Mouse (Mus musculus): ENCODE measurements at regions not wholly inside any gene's neighbourhood (a gene's known extent, or its start where the extent isn't known, plus 50 kb on each side); places are given as distances from the start of the nearest gene placed in this dataset.
A peak's percentile ranks its signal among the peaks of the same experiment; 100 is the strongest.

GRCm38 (mm10) chr3:78782766-78783165 lies 503.6 kb downstream of the Rapgef2 start:
- DNase-seq (ENCODE audit: low spot score in 2 of 2): no peak

- no peak for DNase-seq (ENCODE audit: low spot score in 2 of 2)
Measured at GRCm38 (mm10) chr3:78755686-78756476, 530.4 kb downstream of the Rapgef2 start.

GRCm38 (mm10) chr3:78736111-78736510 lies 550.2 kb downstream of the Rapgef2 start:
- DNase-seq (ENCODE audit: low spot score in 2 of 2): no peak

DNA sequence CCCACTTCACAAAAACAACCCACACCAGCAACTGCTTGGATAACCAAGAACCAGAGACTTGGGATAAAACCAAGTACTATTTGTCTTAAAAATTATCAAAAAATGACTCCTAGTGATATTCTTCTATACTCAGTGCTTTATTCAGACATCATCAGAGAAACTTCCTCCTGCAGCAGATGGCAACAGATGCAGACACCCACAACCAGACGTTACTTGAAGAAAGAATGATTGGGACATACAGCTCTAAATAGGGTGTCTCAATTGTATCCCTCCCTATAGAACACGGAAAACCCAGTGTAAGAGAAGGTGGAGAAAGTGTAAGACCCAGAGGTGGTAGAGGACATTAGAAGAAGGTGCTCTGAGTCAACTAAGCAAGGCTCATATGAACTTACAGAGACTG lies 569.6 kb downstream of the Rapgef2 start:
- DNase-seq (ENCODE audit: low spot score in 2 of 2): peak; percentile 20 to 25

- DNase-seq (ENCODE audit: low spot score in 2 of 2): no peak
Measured at GRCm38 (mm10) chr3:78707687-78708086, 578.6 kb downstream of the Rapgef2 start.

DNA sequence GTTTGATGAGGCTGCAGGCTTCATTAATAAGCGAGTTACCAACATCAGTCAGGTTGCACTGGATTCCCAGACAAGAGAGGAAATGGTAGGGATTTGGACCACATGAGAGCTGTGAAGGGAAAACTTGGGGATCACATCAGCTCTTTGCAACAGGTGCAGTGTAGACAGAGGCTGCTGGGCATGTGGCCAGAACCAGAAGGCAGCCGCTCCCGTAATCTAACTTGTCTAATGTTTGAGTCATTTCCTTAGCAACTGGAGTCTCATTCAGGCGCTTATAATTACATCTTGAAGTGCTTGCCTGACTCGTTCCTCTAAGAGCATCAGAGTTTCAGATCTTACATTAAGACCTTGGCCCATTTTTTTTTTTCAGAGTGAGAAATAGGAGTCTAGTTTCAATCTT lies 587.4 kb downstream of the Rapgef2 start:
- DNase-seq (ENCODE audit: low spot score in 2 of 2): peak; percentile 51 to 58

DNA sequence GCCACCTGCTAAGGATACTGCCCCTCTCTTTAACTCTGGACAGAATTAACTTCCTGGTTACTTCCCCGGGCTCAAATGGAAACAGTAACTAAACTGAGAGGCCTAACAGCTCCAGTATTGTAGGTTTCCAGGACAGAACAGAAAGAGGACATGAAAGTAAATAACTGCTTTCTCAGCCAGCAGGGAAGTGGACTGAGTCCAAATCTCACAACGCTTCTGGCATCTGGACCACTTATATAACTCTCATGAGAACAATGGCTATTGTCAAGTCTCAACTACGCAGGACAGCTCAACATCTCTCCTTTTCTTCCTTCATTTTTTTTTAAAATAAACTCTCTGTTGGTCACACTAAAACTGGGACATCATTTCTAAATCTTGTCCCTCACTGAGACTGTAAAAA lies 594.8 kb downstream of the Rapgef2 start:
- peak; percentile 17 to 27 for DNase-seq (ENCODE audit: low spot score in 2 of 2)

GRCm38 (mm10) chr3:78677656-78678055 lies 608.7 kb downstream of the Rapgef2 start:
- DNase-seq (ENCODE audit: low spot score in 2 of 2): no peak

DNA sequence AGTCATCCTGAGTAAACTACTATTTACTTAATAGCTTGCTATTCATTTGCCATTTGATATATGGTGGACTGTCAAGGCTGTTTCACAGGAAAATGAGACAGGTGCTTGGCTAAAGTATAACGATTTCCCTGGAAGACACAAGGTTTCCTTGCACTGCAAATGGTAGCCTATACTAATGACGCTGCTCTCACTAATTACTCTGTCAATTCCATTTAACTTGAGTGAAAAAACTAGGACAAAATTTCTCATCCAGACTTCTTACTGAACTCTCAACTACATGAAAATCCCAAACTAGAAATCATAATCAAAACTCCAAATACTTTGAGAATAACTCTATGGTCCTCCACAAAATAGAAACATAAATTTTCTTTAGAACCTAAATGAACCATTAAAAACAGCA lies 609.5 kb downstream of the Rapgef2 start:
- no peak for DNase-seq (ENCODE audit: low spot score in 2 of 2)

GRCm38 (mm10) chr3:78674529-78675187 lies 611.7 kb downstream of the Rapgef2 start:
- no peak for DNase-seq (ENCODE audit: low spot score in 2 of 2)

GRCm38 (mm10) chr3:78668050-78668449 lies 618.3 kb downstream of the Rapgef2 start:
- DNase-seq (ENCODE audit: low spot score in 2 of 2): no peak

DNA sequence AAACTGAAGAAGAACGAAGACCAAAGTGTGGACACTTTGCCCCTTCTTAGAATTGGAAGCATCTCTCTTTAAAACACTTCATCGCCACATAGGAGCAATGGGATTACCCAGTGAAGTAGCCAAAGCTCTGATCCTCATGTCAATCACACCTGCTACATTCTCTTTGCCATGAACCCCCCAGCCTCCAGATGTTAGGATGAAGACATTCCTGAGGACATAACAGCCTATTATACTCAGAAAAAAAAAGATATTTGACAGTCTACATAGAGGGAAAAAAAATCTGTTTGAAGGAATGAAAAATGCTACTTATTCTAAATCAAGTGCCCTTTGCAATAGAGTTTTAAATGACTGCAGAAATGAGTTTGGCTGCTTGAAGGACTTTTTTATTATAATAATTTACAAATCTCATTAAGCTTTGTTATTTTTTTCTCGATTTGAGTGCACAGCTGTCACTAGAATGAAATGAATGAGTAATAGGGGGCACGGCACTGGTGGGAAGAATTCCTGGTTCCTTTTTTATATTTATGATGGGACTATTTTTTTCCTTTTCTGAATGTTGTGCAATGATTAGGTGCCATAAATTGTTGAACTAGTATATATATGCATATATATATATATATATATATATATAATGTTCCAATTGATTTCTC lies 618.8 kb downstream of the Rapgef2 start:
- DNase-seq (ENCODE audit: low spot score in 2 of 2): no peak

DNA sequence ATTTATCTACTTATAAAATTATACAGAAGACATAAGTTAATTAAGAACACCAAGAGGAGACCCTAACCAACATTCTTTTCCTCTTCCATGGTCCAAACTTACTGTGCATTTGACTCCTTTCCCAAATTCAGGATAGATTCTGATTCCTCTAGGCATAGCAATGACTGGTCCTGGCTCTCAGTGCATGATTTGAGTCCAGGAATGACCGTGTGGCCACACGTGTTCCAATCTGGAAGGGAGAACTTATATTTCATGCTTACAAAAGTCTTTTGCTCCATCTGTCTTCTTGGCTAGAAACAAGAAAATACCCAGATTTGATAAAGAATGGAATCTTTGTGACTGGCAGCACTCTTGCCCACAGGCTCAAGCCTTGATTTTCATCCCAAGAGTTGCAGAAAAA lies 638.2 kb downstream of the Rapgef2 start:
- DNase-seq (ENCODE audit: low spot score in 2 of 2): no peak

DNA sequence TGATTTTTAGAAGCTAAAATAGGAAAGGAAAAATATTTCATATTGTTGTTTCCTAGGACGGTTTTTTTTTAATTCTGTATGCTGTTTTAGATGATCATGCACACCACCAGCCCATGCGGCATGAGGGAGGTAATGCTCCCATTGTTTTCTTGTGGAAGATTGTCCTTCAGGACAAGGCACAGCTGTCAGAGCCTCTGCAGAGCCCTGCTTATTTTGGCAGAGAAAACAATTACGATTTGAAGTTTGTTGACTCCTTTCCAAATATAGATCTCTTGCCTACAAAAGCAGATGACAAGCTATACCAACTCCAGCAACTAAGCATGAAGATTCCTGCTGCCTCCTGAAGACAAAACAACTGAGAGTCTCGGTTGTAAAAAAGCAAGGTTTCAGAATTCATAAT lies 650.9 kb downstream of the Rapgef2 start:
- DNase-seq (ENCODE audit: low spot score in 2 of 2): no peak

GRCm38 (mm10) chr3:78618900-78619299 lies 667.4 kb downstream of the Rapgef2 start:
- DNase-seq (ENCODE audit: low spot score in 2 of 2): peak; percentile 29 to 57

- no peak for DNase-seq (ENCODE audit: low spot score in 2 of 2)
Measured at GRCm38 (mm10) chr3:78594718-78595236, 691.5 kb downstream of the Rapgef2 start.

GRCm38 (mm10) chr3:78594305-78594704 lies 692.0 kb downstream of the Rapgef2 start:
- no peak for DNase-seq (ENCODE audit: low spot score in 2 of 2)

- no peak for DNase-seq (ENCODE audit: low spot score in 2 of 2)
Measured at GRCm38 (mm10) chr3:78586639-78587038, 699.7 kb downstream of the Rapgef2 start.

GRCm38 (mm10) chr3:78581868-78582267 lies 704.4 kb downstream of the Rapgef2 start:
- DNase-seq (ENCODE audit: low spot score in 2 of 2): peak; percentile 22 to 32

DNA sequence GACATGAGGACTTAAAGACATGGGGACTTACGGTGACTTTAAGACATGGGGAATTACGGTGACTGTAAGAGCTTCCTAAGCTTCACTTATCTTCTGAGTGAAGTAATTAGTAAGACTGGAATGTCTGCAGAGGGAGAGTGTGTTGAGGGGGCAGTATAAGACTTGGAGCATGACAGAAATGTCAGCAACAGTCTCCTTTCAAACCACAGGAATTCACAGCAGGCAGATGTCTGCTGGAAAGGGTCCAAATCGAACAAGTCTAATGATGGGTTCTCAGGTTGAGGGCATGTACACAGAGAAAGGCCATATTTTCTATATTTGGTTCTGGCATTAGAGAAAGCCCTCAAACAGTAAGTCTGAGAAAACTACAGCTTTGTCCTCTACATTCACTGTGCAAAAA lies 705.2 kb downstream of the Rapgef2 start:
- no peak for DNase-seq (ENCODE audit: low spot score in 2 of 2)

GRCm38 (mm10) chr3:78575667-78576464 lies 710.5 kb downstream of the Rapgef2 start:
- no peak for DNase-seq (ENCODE audit: low spot score in 2 of 2)

DNA sequence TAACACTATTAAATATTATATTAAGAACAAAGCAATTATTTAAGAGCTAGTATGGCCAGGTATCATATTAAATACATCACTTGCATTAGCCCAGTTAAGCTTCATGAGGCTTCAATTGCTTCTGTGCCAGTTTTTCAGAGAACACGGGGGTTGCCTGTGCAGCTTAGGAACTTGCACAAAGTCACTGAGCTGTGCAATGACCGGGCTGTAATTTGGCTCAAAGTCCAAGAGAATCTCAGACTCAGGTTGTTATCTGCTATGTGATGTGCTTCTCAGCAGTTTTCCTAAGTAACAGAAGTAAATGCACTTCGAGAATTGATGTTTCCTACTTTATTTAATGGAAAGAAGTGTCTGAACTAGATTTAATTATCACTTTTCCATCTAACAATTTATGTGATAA lies 711.5 kb downstream of the Rapgef2 start:
- no peak for DNase-seq (ENCODE audit: low spot score in 2 of 2)

Measured in right cerebral cortex, adult 2 months (tissue).